Mouse (Mus musculus): Measurements from ENCODE around the gene Npy.

Gene Npy

DNA sequence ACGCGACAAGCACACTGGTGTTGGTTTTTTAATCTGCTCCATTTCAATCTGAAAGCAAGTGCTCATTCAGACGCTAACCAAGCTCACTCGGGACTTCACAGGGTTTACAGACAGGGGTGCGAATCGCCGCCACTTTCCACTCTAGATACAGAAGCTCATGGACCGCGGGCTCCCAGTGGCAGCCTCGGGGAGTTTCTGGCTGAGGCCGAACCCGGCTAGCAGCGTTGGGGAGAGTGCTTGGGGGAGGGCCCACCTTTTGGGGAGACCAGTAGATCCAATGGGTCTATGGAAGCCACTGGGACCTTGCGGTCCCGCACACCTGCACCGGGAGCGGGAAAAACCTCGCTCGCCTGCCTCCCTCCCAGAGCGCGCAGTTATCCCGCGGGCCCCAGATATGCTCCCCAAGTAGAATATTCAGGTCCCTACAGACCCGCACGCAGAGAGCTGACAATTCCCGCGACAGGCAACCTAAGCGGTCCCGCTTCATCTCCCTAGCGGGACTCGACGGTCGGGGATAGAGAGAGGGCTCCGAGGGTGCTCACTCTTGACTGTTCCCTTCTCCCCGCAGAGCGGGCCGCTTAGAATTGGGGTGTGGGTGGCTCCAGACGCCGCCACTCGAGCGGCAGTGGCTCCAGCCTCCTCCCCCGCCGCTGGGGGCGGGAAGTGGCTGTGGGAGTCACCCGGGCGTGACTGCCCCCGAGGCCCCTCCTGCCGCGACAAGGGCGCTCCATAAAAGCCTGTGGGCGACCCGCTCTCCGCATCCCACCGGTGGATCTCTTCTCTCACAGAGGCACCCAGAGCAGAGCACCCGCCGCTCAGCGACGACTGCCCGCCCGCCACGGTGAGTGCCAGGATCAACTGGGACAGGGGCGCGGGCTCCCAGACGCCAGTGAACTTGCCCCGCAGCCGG, at the start of gene Npy:
Gene Npy (plus strand): TSS at position 750 of the 910 bp plus-strand sequence.
- in situ Hi-C loops (cut with MseI, MboI) = no loop called here

DNA sequence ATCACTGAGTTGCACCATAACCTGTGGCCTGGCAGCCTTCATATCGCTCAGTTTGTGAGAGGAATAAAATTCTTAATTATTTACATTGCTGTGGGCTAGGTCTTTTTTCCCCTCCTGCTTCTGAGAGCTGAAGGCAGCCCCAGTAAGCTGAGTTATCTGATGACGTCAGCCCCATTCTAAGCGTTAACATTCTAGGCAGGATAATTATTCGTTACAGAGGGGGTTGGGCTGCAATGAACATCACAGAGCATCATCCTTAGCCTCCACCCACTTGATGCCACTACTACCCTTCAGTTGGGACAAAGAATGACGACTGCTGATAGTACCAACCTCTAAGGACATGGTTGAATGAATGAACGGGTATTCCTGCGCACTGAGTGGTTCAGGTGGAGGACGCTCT, 47.5 kb upstream of the Npy start:
- in situ Hi-C loops (cut with MseI, MboI) = no loop called here

DNA sequence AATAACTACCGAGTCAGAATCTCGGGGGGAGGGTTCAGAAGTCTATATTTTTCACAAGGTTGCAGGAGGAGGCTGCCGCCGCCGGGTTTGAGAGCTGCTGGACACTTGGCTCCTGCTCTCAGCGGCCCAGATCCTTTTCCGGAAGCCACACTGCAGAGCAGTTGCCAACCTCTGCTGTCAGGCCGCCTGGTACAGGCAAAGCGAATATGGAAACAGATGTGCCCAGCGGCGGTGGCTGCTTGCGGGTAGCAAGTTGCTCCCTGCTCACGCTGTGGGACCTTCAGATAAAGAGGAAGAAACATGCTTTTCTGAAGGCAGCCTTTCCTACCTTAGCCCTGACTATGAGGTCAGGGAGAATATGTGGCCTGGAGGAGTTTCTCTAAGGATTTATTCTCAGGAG, 44.4 kb upstream of the Npy start:
- in situ Hi-C loops (cut with MseI, MboI) = no loop called here

DNA sequence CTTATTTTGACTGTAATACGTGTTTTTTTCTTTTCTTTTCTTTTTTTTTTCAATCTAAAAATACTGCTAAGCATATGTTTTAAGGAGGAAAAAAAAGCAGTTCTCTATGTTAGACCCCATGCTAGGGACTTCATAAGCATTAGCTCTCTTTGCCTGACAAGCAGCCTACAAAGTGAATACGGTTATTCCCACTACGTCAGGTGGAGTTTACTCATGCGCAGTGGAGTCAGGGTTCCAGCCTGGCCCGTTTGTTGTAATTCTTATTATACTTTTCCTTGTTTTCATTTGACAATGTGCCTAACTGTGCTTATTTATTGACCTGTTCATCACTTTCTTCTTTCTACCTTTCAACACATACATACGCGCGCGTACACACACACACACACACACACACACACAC, 43.8 kb upstream of the Npy start:
- in situ Hi-C loops (cut with MseI, MboI) = no loop called here

DNA sequence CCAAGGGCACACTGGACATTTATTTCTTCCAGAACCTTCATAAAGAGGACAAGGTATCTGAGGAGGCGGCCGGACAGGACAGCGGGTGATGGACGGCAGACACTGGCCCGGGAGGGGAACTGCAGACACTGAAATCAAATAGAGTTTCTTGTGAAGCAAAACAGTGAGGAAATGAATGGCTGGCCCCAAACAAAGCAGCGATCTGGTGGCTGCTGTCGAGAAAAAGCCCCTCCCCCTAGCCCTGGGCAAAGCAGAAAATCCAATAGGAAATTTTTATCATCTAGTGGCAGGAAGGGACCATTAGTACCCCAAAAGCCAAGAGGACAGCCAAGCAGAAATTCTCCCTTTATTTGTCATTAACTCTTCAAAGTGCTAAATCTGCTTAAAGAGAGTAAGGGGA, 42.9 kb upstream of the Npy start:
- in situ Hi-C loops (cut with MseI, MboI) = no loop called here

DNA sequence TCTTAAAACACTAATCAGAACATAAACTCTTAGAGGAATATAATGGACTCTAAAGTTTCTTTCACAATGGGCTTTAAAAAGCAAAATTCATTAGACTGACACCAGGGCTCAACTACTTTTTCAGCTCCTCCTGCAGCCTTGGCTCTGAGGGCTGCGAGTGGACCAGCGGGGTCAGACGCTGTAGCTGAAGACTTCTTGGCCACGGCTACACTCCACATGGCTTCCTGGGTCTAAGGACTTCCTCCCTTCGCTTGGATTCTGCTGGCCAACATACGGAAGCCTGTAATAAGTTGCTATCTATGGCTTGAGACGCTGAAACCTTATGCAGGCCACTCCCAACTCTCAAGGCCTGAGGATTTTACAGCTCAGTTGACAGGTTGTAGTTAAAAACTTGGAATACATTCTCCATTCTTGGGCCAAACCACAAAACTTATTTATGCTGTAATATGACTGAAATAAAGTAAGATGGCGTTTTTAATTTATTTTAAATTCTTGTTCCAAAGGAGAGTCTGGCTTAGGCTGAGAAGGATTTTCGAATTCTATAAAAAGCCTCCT, 41.6 kb upstream of the Npy start:
- in situ Hi-C loops (cut with MseI, MboI) = no loop called here

DNA sequence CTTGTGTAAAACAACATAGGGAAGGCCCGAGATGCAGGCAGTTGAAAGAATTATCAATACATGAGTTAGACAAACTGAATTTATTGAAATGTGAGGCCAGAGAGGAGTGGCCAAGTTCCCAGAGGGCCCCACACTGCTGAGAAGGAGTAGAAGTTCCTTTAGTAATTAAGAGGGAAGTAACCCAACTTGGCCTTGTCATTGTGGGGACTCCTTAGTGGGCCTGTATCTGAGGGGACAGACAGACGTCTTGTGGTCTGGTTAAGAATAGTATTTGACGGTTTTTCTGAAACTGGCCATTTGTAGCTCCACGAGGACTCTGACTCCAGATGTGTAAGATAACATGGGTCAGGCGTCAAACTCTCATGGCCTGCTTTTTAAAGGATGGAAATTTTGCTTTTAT, 40.7 kb upstream of the Npy start:
- in situ Hi-C loops (cut with MseI, MboI) = no loop called here

DNA sequence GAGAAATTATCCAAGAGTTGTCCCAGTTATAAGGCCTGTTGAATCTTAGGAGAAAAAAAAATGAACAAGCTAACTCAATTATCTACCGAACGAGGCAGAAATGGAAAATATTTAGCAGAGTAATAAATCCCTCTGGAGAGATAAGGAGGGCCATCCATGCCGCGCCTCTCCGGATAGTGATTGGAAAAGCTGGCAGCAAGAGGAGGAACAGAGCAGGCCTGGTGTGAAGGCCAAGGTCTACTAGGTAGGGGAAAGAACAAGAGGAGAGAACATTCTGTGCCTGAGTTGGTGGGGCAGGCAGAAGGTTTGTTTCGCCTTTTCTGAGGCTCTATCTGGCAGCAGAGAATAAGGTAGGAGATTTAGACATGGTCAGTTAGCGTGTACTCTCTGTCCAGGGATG, 39.8 kb upstream of the Npy start:
- in situ Hi-C loops (cut with MseI, MboI) = no loop called here

DNA sequence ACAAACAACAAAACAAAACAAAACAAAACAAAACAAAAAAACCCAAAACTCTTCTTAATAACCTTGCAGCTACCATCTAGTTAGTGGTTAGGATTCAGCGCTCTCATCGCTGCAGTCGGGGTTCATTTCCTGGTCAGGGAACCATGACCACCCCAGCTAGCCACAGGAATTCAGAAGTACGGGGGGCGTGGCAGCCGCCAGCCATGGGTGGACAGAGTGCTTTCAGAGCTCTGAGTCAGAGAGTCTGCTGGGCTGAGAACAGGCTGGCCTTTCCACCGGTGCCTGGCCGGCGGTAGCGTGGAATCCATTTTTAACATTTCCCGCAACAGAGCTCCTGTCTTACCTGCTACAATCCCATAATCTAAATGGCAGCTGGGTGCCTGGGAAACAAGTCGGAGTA, 30.0 kb upstream of the Npy start:
- in situ Hi-C loops (cut with MseI, MboI) = no loop called here

DNA sequence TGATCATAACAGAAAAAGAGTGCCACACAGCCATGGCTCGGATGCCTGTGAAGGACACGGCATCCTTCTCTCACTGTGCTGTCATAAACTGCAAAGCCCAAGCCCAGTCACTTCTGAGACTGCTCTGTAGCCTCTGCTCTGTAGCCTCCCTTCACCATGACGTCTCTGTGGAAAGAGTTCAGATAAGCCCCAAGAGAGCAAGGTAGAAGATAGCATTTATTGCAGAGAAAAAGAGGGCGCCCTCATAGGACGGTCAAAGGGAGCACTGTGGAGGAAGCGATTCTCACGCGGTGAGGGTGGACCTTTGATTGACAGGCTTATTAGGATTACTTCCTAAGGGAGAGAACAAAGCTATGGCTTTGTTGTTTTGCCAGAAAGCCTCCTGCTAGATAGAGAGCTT, 18.4 kb upstream of the Npy start:
- in situ Hi-C loops (cut with MseI, MboI) = no loop called here

DNA sequence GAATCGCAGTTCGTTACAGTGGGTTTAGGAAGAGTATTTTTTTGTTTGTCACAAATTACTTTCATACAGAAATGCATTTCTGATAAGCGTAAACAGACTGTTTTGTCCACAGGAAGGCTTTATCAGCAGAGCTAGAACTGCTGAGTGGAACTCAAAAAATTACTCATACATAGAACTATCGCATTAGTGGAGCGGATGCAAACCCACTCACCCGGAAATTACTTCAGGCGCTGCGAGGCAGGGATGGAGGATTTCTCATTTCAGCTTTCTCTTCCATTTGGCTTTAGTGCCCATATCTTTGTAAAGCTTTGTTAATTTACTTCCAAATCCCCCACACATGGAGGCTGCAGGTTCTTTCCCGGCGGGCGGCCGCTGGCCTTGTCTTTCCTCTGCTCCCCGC, 14.4 kb upstream of the Npy start:
- in situ Hi-C loops (cut with MseI, MboI) = no loop called here

DNA sequence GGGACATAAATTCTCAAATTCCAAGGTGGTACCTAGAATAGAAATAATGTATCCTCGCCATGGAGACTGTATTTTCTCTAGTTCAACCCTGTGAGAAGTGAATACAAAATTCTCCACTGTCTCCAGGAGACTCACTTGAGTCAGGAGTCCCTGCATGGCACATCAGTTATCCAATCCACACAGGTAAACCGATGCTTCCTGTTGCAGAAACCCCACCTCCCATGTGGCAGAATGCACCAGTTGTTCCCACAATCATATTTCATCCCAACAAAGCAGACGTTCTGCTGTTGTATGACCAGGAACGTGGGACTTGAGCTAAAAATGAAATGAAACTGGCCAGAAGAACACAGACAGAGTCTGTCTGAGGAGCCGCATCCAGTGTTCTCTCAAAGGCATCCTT, 5.3 kb upstream of the Npy start:
- in situ Hi-C loops (cut with MseI, MboI) = no loop called here

DNA sequence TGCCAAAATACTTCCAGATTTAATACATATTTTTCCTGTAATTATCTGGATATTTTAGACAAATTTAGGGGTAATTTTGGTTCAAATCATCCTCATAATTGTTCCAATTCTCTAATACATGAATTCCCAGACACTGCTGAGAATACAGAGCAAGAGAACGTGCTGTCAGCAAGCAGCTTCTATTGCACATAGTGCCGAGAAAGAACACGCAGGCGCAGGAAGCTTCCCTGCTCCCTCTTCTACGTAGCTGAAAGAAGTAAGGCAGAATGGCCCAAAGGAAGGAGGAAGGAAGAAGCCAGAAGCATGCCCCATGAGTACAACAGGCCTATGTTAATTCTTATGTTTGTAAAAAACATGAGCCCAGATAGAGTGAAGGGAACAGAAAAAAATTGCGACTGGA, 4.9 kb upstream of the Npy start:
- in situ Hi-C loops (cut with MseI, MboI) = no loop called here

DNA sequence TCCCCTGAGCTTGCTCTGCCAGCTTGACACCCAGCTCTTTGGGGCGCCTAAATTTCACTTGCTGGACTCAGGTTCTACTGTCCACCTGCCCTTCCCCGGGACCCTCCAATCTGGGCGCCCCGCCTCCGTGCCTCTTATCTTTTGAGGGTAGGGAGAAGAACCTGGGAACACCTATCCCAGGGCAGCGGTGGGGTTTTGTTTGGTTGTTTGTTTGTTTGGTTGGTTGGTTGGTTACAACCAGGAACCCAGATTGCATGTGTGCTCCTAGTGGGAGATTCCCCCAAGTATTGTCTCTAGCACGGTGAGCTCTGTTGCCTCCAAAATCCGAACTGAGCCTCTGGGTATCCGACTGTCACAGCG, 341 bp downstream of the Npy start:
- in situ Hi-C loops (cut with MseI, MboI) = no loop called here

DNA sequence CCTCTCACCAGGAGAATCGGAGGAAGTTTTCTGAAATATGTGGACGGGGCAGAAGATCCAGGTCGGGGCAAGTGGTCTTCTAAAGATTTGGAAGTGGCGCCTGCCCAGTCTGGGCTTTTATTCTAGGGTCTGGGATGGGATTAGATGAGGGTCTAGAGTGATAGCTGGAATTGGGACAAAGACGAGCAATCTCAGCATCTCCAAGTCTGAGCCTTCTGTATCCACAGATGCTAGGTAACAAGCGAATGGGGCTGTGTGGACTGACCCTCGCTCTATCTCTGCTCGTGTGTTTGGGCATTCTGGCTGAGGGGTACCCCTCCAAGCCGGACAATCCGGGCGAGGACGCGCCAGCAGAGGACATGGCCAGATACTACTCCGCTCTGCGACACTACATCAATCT, 861 bp downstream of the Npy start:
- in situ Hi-C loops (cut with MseI, MboI) = no loop called here

DNA sequence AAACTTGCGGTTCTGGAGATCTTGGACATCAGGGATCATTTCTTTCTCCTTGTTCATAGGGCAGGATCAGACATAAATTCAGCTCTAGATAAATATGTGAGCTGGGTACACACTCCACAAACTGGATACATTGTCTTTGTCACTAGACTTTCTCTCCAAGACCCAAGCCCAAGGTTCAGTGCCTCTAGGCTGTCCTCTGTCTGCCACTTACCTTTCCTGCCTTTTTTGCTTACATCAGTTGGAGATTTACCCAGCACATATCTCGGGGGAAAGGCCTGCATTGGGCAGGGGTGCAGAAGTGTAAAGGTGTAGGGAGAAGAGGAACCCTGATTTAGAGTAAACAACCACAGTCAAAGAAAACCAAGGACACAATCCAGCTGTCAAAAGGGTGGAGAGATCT, 1.3 kb downstream of the Npy start:
- in situ Hi-C loops (cut with MseI, MboI) = no loop called here

DNA sequence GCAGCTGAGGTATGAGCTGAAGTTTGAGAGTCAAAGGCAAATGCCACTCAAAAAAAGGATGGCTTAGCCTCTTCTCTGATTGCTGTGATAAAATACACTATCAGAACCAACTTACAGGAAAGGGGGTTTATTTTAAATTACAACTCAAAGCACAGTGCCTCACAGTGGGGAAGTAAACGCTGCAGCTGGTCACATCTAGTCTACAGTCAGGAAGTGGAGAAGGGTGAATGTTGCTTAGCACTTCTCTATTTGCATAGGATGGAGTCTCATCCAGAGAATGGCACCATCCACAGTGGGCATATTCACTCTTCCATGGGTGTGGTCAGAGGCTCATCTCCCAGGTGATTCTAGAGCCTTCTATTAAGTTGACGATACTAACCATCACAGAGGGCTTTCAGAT, 9.1 kb downstream of the Npy start:
- in situ Hi-C loops (cut with MseI, MboI) = no loop called here

DNA sequence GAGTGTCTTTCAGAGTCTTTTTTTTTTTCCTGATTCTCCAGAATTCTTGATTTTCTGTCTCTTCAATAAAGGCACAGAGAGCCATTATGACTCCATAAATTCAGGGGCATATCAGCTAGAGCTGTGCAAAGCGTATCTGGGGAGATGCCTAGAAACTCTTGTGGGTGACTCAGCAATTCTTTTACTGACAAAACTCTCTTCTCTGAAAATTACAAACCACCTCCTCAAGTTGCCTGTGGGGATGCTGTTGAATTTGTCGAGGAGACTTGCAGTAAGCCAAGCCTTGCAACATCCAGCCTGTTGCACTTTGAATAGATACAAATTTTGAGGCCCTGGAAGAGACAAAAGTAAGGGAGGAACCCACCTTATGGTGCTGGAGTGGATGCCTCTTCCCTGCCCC, 34.3 kb downstream of the Npy start:
- in situ Hi-C loops (cut with MseI, MboI) = no loop called here

DNA sequence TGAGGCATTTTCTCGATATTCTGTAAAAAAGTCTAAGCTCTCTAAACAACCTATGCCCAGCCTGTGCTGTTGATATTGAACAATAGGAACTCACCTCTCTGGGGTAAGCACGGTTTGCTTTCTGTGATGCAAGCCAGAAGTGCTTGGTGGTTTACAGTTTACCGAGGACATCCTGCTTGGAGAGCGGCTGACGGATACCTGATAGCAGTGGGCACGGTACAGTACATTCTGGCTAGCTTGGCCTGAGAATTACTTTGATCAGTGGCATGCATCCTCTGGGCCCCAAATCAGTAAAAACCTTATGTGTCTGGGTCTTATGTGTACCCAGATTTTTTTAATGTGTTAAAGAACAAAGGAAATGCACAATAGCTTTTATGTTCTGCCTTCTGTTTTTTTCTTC, 45.1 kb downstream of the Npy start:
- in situ Hi-C loops (cut with MseI, MboI) = no loop called here

DNA sequence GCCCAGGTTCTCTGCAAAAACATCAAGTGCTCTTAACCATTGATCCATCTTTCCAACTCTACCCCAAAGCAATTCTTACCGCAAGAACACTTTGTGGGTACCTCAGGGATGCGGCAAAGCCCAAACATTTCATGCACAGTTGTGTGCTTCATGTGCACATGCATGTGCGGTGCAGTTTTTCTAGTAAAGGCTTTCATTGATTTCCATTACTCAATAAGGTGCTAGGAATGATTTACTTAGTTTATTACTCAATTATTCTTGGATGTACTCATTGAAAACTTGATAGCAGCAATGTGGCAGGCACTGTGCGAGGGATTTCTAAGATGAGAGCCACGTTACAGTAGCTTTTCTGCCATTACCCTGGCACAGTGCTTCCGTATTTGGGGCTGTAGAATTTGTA, 48.6 kb downstream of the Npy start:
- in situ Hi-C loops (cut with MseI, MboI) = no loop called here

DNA sequence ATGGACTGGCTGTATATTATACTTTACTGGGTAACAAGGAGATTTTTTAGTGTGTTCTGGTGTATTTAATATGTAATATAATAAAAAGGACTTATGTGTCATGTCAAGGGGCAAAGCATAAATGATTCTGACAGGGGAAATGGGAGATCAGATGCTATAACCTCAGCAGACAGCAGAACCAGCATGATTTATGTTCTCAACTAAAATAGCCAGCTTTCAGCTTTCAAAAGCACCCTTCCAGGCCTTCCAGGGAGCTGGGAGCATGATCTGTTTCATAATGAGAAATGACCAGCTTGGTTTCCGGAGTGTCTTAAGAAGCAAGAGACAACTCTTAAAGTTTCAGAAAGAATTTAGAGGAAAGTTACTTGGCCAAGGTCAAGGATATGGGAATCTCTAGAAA, 51.0 kb downstream of the Npy start:
- in situ Hi-C loops (cut with MseI, MboI) = no loop called here

DNA sequence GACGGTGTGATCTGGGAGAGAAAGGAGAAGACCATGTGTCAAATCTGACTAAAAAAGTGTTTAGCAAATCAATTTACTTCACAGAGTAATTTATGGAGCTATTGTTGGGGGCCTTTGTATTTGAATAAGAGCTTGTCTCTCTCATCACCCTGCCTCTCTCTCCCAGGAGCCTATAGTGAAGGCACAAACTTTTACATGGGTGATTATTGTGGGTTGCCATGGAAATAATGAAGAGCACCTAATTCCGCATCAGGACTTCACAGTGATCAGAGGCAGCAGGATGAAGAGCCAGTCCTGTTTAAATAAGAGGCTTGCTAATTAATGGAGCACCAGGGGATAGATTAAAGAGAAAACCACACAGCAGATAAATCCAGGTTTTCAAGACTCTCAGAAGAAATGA, 52.6 kb downstream of the Npy start:
- in situ Hi-C loops (cut with MseI, MboI) = no loop called here

DNA sequence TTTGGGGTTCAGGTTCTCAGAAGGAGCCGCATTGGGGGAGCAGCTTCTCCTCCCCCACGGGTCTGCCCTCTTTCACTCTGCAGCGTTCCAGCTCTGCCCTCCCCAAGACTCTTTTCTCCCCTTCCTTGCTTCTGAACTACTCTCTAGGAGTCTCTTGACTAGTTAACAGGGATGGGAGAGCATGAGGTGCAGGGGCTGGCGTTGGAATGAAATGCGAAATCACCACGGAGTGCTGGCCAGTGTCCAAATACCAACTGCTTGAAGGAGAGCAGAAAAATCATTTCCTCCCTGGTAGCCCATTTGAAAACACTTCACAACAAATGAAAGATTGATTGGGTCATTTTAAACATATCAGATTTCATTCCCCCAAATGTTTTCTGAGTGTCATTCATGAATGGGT, 53.3 kb downstream of the Npy start:
- in situ Hi-C loops (cut with MseI, MboI) = no loop called here
